Mouse (Mus musculus) gastrocnemius, adult 2 months (tissue): ENCODE data around the gene Capn10. TPM values are rescaled to one million over a fixed set of nuclear protein-coding genes. Genes with fewer than 3 reads are reported as not detected.
A peak's percentile ranks its signal among the peaks of the same experiment; 100 is the strongest.

Experiments
- DNase-seq: peaks from one replicate; pipeline ENCODE4 v3.0.0; 2022
- H3K27ac ChIP-seq: fragments of 200-600 bp; 2 replicates; pipeline ENCODE4 v1.8.1; 2022; ENCODE audit warnings: mild to moderate bottlenecking
- H3K4me3 ChIP-seq: fragments of 200-600 bp; 2 replicates; pipeline ENCODE4 v1.8.1; 2022; ENCODE audit warnings: mild to moderate bottlenecking, moderate library complexity
- CTCF ChIP-seq: fragments of 200-600 bp; IDR thresholded peaks from 2 replicates; pipeline ENCODE4 v1.8.1; 2022; ENCODE audit warnings: antibody characterized with exemption, mild to moderate bottlenecking, moderate library complexity
- intact Hi-C: fragments of 180-260 bp; cut with DNase I; formaldehyde crosslinking; loops from one replicate; pipeline ENCODE4 v1.15.1; 2025
- total RNA-seq, 2 experiments: library from RNA; stranded (reverse); gene quantifications; 2 replicates each; pipeline ENCODE4 v1.2.3; 2021

The Capn10 gene
- total RNA-seq, 2 experiments from 2014 or later: 4.8 to 5.5 TPM

DNA sequence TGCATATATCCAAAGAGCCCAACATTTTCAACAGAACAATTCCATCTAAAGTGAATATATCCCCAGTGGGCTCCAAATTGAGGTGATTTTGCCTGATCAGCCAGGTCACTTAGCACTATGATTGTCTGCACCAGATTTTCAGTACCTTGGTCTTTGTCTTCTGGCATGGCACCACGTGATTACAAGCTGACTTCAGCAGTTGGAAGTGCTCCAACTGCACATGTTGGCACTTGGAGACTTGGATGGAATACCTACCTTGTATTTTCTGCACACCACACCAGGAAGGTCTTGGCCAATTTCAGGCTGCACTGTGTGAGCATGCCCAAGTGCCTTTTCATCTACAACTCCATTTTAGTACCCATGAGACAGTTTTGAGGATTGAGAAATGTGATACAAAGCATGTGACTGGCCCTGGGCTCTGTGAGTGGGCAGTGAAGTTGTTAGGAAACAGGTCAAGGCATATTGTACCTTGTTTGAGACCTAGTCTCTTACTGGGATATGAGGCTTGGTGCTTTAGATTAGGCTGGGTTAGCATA, 3.9 kb upstream of the Capn10 start:
- TF ChIP-seq CTCF: no peak
- DNase-seq: no peak
- Histone ChIP-seq H3K27ac (no peak overlapping the region), H3K4me3 (no peak overlapping the region)
- intact Hi-C loops: no loop called here

DNA sequence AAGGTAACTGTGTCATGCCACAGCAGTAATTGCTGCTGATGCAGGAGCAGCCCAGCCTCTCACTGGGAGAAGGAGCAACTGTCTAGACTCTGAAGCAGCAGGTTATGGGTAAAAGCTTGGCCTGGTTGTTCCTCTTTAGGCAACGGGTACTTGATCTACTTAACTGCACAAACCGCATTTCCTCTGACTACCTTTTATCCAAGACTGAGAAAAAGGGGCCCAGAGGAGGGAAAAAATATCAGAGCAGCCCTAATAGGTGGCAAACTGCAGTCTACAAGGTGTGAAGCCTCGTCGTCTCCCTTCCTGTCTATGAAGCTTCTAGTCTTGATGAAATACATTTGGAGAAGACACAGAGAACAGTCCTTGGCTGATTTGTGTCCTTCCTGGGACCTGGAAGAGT, 565 bp upstream of the Capn10 start:
- Histone ChIP-seq H3K4me3 (peak overlapping the region; percentile 97), H3K27ac (peak overlapping the region; percentile 99)
- intact Hi-C loops: loop anchor here (2.0 kb wide), 1 partner anchor 23 kb away; the partner anchor contains the start of gene Rnpepl1
- no peak for TF ChIP-seq CTCF
- no peak for DNase-seq

DNA sequence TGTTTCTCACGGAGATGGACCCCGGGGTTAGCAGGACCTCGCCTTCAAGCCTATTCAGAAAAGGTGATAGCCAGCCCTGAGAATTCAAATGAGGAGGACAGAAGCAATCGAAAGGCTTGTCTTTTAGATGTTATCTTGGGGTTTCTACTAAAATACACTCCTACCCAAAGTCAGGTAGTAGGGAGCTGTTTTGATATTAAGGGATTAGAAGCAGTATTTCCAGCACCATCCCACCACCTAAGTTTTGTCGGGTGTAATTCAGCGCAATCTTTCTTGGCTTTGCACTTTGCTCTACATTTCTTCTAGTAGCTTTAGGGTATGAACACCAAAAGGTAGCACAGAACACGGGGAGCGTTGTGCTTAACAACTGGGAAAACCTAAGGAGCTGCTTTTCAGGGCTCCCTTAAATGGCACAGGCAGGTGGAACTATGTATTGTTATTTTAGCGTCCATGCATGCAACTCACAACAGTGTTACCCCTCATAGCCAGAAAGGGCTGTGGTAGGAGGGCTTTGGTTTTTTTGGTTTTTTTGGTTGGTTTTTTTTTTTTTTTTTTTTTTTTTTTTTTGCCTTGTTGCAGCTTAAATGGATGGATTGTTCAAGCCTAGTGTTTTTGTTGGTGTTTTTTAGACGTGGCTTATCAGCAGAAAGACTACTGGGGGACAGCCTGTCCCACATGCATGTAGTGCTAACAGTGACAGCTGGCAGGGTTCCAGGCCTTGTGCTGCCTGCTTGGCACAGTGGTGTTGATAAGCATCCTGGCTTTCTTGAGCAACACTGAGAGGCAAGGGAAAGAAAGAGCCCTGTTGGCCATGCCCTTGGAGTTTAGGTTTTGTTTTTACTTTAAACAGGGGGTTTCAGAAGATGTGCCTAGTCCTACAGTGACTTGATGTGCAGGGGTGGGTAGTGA, 1.1 kb downstream of the Capn10 start:
- H3K27ac ChIP-seq: peak overlapping the region; percentile 99
- TF ChIP-seq CTCF: no peak
- no peak for DNase-seq
- intact Hi-C loops: loop anchor here (2.0 kb wide), 1 partner anchor 25 kb away; the partner anchor contains the start of gene Rnpepl1
- peak overlapping the region; percentile 97 for H3K4me3 ChIP-seq

DNA sequence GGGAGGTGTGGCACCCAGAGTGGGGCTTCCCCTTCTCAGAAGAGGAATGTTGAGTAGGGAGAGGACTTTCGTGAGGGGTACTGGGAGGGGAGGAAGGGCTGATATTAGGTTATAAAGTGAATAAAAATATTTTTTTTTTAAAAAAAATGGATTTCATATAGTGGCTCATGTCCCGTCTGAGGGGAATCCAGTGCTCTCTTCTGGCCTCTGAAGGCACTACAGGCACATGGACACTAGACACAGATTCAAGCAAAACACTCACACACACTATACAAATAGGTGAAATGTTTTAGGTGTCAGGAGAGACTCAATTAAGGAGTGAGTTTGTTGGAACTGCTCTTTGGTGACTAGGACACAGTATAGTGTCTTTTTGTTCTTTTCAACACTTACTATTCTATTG, 1.8 kb downstream of the Capn10 start:
- no peak for TF ChIP-seq CTCF
- Histone ChIP-seq H3K4me3 (no peak overlapping the region), H3K27ac (no peak overlapping the region)
- intact Hi-C loops: loop anchor here (2.0 kb wide), 1 partner anchor 25 kb away; the partner anchor contains the start of gene Rnpepl1
- DNase-seq: no peak

DNA sequence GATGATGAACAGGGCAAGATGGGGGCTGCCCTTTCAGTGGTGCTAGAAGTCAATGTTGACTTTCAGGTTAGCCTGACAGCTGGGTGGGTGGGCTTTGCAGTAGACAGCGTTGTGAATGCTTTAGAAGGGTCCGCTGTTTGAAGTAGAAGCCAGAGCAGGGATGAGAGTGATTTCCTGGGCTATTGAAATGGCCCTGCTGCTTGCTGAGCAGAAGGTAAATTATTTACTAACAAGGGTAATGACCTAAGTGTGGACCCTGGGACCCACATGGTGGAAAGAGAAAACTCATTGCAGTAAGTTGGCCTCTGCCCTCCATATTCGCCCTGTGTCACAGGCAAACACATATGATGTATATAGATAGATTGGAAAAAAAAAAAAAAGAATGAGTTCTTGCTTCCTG, 2.3 kb downstream of the Capn10 start:
- H3K4me3 ChIP-seq: no peak overlapping the region
- no peak for TF ChIP-seq CTCF
- no peak overlapping the region for H3K27ac ChIP-seq
- intact Hi-C loops: no loop called here
- DNase-seq: no peak

DNA sequence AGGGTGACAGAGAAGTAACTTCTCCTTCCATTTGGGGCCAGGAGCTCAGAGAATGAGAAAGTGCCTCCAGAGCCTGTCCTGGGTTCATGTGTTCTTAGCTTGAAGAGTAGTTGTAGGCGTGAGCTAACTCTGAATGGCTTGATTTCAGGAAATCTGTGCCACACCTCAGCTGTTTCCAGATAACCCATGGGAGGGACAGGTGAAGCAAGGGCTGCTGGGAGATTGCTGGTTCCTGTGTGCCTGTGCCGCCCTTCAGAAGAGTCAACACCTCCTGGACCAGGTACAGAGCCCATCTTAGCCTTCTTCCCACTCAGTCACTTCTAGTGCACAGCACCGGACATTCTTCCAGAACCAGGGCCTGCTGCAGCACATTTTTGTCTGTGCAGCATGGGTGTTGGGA, 3.6 kb downstream of the Capn10 start:
- Histone ChIP-seq H3K27ac (no peak overlapping the region), H3K4me3 (no peak overlapping the region)
- intact Hi-C loops: no loop called here
- no peak for TF ChIP-seq CTCF
- DNase-seq: no peak

DNA sequence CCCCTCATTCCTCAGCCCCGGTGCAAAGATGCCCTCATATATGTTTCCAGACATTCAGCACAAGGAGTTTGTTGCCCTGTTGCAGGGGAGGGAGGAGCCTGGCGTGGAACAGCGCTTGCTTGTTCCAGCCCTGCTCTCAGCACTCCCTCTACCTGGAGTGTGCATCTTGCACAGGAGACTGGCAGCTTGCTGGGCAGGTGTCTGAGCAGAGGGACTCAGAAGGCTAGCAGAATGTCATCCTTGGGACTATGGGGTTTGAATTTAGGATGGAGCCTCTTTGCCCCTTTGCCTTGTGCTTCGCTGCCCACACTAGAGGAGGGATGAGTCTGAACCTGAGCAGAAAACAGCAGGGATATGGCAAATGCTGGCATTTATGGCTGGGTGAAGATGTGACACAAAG, 5.6 kb downstream of the Capn10 start:
- DNase-seq: no peak
- no peak for TF ChIP-seq CTCF
- Histone ChIP-seq H3K27ac (no peak overlapping the region), H3K4me3 (no peak overlapping the region)
- intact Hi-C loops: no loop called here

DNA sequence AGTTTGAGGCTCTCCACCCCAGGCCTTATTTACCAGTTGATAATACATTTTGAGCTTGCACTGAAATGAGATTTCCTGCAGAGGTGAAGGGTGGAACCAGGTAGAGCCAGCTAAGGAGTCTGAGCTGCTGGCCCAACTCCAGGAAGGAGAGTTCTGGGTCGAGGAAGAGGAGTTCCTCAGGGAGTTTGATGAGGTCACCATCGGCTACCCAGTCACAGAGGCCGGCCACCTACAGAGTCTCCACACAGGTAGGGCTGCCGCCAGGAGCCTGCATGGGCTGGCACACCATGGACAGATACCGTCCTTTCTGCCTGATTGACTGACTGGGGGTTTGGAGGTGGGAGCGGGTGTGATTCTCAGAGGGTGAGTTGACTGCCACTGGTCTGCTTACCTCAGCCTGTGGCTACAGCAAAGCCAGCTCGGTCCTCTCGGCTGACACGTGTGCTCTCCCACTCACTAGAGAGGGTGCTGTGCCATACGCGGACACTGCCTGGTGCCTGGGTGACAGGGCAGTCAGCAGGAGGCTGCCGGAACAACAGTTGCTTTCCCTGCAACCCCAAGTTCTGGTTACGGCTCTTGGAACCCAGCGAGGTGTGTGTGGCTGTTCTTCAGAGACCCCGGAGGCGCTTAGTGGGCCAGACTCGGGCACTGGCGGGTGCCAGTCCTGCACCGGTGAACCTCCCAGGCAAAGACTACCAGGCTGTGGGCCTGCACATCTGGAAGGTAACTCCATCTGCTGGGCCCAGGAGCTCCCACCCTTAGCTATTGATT, 9.2 kb downstream of the Capn10 start:
- no peak for DNase-seq
- intact Hi-C loops: no loop called here
- no peak overlapping the region for H3K4me3 ChIP-seq
- TF ChIP-seq CTCF: no peak
- H3K27ac ChIP-seq: no peak overlapping the region

DNA sequence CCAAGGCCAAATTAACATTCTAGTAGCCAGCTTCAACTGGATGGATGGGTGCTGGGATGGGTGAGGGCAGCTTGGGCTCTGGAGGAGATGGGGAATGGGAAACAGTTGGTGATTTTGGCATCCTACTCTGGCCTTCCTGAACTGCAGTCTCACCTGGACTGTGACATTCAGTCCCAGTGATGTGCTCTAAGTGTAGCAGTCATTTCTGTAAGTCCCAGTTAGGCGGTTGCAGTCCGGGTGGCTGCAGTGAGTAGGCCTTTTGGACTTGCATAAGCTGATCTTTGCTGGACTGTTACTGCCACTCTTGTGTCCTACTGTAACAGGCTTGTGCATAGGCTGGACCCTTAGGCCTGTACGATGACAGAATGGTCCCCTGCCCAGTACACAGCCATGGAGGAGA, 13.8 kb downstream of the Capn10 start:
- no peak overlapping the region for H3K27ac ChIP-seq
- intact Hi-C loops: no loop called here
- no peak overlapping the region for H3K4me3 ChIP-seq
- DNase-seq: no peak
- TF ChIP-seq CTCF: no peak

DNA sequence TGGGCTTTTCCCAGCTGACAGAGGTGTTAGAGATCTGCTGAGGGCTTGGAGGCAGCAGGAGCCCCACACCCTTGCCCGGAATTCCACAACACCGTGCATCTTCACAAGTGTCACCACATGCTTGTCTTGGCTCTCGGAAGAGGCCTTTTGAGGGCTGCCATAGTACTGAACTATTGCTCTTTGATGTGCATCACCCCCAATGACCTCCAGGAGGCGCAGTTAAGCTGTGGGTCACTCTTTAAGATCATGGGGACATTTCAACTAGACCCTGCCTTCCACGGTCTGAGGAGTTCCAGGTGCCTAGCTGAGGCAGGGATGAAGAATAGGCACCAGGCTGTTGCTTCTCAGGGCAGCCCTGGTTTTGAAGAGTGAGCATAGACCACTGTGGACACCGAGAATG, 15.2 kb downstream of the Capn10 start:
- intact Hi-C loops: no loop called here
- H3K4me3 ChIP-seq: no peak overlapping the region
- no peak for DNase-seq
- H3K27ac ChIP-seq: no peak overlapping the region
- peak; percentile 39 for TF ChIP-seq CTCF

DNA sequence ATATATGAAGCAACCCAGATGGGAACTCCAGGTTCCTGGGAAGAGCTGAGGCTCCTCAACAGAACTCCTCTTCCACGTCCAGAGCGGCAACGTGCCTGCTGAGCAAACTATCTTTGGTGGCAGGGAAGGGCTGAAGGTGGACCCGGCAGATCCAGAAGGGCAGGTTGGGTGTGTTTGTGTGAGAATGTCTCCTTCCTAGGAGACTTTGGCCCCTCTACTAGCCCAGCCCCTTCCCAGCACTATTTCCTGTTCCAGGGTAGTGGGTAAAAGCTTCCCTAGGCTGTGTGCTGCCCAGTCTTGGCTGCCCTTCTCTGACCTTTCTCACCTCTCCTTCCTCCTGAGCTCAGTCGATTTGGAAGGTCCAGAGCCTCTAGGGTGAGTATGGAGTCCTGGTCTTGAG, 16.4 kb downstream of the Capn10 start, which contains the start of gene Gpr35:
Gene Gpr35 (plus strand): TSS at position 259 of the 400 bp plus-strand sequence.
- intact Hi-C loops: no loop called here
- H3K27ac ChIP-seq: no peak within 1 kb of the TSS
- no peak within 1 kb of the TSS for H3K4me3 ChIP-seq
- no peak for DNase-seq
- TF ChIP-seq CTCF: no peak

DNA sequence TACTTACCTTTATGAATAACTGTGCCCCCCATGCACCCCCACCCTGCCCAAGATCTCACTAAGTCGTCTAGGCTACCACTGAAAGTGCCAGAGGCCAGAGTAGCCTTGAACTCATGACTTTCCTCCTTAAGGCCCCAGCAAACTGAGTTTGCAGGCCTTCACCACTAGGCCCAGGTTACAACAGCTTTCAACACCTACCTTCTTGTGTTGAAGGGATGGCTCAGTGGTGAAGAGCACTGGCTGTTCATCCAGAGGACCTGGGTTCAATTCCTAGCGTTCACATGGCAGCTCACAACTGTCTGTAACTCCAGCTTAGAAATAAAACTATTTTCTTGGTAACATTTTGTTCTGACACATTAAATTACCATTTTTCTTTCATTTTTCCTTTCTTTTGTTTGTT, 19.5 kb downstream of the Capn10 start:
- no peak overlapping the region for H3K27ac ChIP-seq
- H3K4me3 ChIP-seq: no peak overlapping the region
- DNase-seq: no peak
- TF ChIP-seq CTCF: no peak
- intact Hi-C loops: no loop called here
